Mouse (Mus musculus) ovary, adult 10 weeks (tissue): Measurements from ENCODE around the gene Otx1. TPM values are rescaled to one million over a fixed set of nuclear protein-coding genes. Genes with fewer than 3 reads are reported as not detected.

Experiments used
- polyA plus RNA-seq: library from polyadenylated mRNA; stranded (reverse); fragments of 350-450 nt; fragmentation: Illumina TruSeq; extraction: RNeasy Lipid Tissue Mini Kit (QIAGEN cat#74804); gene quantifications from one replicate; pipeline ENCODE4 v1.2.3, GENCODE M21; 2014

Otx1 gene
- not detected for polyA plus RNA-seq

DNA sequence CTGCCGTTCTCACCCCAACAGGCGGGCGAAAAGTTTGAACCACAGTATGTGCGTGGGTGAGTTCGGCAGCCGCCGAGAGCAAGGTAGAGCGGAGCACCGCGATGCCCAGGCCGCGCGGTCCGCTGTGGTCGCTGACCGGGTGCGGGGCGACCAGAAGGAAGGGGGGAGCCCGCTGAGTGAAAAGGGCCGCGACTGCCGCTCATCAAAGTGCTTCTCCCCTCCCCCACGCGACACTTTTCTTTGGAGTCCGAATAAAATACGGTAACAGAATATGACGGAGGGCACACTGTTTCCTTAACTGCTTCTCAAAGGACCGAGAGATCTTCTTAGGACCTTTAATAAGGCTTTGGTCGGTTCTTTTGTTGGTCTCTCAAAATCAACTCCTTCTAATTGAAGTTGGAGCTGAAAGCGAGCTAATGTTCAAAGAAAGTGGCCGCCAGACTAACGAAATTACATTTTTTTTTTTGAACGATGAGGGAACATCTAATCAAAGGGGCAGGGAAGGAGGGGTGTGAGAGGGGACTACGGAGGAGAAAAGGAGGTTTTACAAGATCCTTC lies at the start of gene Otx1:
Gene Otx1 (minus strand): TSS at position 115 of the 558 bp plus-strand sequence.

